Mouse (Mus musculus): ENCODE data around the gene Plk3. TPM values are rescaled to one million over a fixed set of nuclear protein-coding genes. Genes with fewer than 3 reads are reported as not detected.
"Not testable (repeated sequence)": the region's sequence is repeated elsewhere in the genome, so short reads cannot be mapped to it uniquely, and the experiment has no call there.

Plk3 gene
- polyA plus RNA-seq (2014; fragmentation: Nextera tagmentation; extraction: Ambion mirVana), result 1.6 and 2.0 TPM in 2 replicates

DNA sequence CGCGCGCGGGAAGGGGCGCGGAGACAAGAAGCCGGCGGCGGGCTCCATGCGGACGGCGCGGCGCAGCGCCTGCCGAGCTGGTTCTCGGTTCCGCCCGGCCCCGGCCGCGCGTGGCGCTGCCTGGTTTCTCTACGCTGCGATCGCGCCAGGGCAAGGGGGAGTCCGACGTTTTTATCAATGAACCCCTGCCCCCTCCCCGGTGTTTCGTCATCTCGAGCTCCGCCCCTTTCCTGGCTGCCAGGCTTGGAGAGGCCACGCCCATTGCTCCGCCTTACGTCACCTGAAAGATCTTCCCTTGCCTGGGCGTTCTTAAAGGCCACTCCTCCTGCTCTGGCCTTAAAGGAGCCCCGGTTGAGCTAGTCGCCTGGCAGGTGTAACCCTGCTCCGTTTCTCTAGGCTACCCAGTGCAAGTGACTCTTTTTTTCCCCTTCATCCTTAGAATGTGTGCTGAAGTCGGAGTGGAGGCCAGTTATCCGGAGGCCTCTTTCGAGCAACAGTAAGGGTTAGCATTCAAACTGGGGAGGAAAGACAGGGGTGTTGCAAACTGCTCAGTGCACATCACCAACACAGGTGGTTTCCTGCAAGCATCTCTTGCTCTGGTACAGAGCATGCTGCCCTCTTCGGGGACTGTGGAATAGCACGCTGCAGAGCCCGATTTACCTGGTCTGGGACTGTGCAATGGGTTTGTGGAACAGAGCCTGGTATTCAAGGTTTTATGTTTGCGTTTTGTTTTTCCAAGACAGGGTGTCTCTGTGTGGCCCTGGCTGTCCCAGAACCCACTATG, at the start of gene Plk3:
Plk3 (minus strand) TSS at position 147 of the 784 bp plus-strand sequence.
- Histone ChIP-seq H3K9ac (ENCODE audit: low read length) (peak within 1 kb of the TSS; percentile 84), H3K4me3 (ENCODE audit: control insufficient read depth in 1 of 2, insufficient read depth in 1 of 2, low read depth in 1 of 2, low read length in 2 of 2) (peak within 1 kb of the TSS; percentile 68 to 78), H3K9me3 (ENCODE audit: control insufficient read depth, low read length) (no peaks in the 10 kb centered on the region), H3K4me1 (ENCODE audit: control insufficient read depth in 2 of 2, insufficient read depth in 2 of 2, low read length in 2 of 2) (peaks cover 0 to 5% of the 10 kb centered on the region in 2 experiments; a peak in 1 of 4 replicates), H3K36me3 (ENCODE audit: control insufficient read depth, insufficient read depth, low read length) (0 out of 2 replicates have a peak, but pooled peaks cover 1% of the 10 kb centered on the region), H3K27me3 (ENCODE audit: control insufficient read depth, insufficient read depth, low read length) (peaks cover 9% of the 10 kb centered on the region), H3K4me2 (ENCODE audit: low read length) (peak within 1 kb of the TSS; percentile 99), H3K27ac (replicated peaks in 1 of 2; ENCODE audit: control insufficient read depth in 1 of 2, insufficient read depth in 1 of 2, low read depth in 2 of 2, low read length in 2 of 2) (no peak within 1 kb of the TSS)
- ATAC-seq (ENCODE audit: insufficient number of reproducible peaks, insufficient read depth, low FRiP score, low read depth), result peak; percentile 85
- 2% methylated on average over 46 of the region's 48 CpGs for WGBS

DNA sequence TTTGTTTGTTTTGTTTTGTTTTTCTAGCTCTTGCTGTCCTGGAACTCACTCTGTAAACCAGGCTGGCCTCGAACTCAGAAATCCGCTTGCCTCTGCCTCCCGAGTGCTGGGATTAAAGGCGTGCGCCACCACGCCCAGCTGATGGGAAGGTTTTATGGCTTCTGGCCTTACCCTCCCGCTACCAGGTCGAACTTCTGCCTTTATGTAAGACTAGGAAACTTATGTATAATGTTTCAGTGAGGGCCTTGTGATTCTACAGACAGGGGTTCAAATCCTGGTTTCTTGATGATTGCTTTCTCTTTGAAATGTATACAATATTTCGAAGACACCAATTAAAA, 49.0 kb upstream of the Plk3 start:
- Histone ChIP-seq H3K36me3 (ENCODE audit: control insufficient read depth, insufficient read depth, low read length) (peaks cover 26% of the 10 kb centered on the region), H3K4me1 (ENCODE audit: control insufficient read depth in 2 of 2, insufficient read depth in 2 of 2, low read length in 2 of 2) (peaks cover 3 to 12% of the 10 kb centered on the region in 2 experiments; a peak in 3 of 4 replicates), H3K4me3 (ENCODE audit: control insufficient read depth in 1 of 2, insufficient read depth in 1 of 2, low read depth in 1 of 2, low read length in 2 of 2) (peak overlapping the region; percentile 78 to 88), H3K4me2 (ENCODE audit: low read length) (peak overlapping the region; percentile 92), H3K27ac (replicated peaks in 1 of 2; ENCODE audit: control insufficient read depth in 1 of 2, insufficient read depth in 1 of 2, low read depth in 2 of 2, low read length in 2 of 2) (0 out of 4 replicates have a peak overlapping the region, but pooled peaks of 1 of the 2 experiments have one; percentile 62), H3K9ac (ENCODE audit: low read length) (peak overlapping the region; percentile 74)
- not testable (repeated sequence) for H3K9me3 ChIP-seq (ENCODE audit: control insufficient read depth, low read length); ATAC-seq (ENCODE audit: insufficient number of reproducible peaks, insufficient read depth, low FRiP score, low read depth); H3K27me3 ChIP-seq (ENCODE audit: control insufficient read depth, insufficient read depth, low read length)
- WGBS, result 13% methylated on average over 9 of the region's 9 CpGs

DNA sequence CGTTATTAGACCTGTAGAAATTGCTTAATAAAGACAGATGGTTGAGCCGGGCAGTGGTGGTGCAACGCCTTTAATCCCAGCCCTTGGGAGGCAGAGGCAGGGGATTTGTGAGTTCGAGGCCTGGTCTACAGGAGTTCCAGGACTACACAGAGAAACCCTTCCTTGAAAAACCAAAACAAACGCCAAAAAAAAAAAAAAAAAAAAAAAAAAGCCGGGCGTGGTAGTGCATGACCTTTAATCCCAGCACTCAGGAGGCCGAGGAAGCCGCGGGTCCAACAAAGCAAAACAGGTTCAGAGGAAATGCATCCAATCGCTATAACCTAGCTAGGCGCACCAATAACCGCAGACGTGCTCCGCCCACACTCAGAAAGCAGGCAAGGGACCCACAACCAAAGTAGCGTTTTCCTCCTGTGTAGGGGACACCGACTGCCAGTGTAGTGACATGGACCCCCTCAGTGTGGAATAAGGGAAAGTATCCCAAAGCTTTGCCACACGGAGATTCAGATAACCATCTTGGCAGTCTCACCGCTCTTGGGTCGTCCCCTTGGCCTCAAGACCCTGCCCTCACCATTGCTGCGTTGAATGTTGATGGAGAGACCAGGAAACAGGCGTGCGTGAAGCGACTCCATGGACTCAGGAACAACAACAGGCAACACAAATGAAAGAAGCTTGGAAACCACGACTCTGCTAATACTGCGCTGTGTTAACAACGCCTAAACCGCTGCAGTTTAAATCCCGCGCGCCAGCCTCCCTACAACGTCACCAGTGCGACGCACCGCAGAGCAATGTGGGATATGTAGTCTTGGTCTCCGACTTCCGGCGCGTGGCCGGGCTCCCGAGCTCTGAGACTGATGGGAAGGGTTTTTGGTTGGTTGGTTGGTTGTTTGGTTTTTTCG, 48.3 kb upstream of the Plk3 start, which contains the start of gene Kif2c:
Kif2c (minus strand) TSS at position 777 of the 896 bp plus-strand sequence.
- H3K4me2 ChIP-seq (ENCODE audit: low read length), result peak within 1 kb of the TSS; percentile 92
- no peaks in the 10 kb centered on the region for H3K27me3 ChIP-seq (ENCODE audit: control insufficient read depth, insufficient read depth, low read length)
- H3K9me3 ChIP-seq (ENCODE audit: control insufficient read depth, low read length), result no peaks in the 10 kb centered on the region
- H3K27ac ChIP-seq (replicated peaks in 1 of 2; ENCODE audit: control insufficient read depth in 1 of 2, insufficient read depth in 1 of 2, low read depth in 2 of 2, low read length in 2 of 2), result peak within 1 kb of the TSS; percentile 54 to 62; a peak in 3 of 4 replicates
- H3K4me1 ChIP-seq (ENCODE audit: control insufficient read depth in 2 of 2, insufficient read depth in 2 of 2, low read length in 2 of 2), result peaks cover 3 to 12% of the 10 kb centered on the region in 2 experiments; a peak in 3 of 4 replicates
- peak; percentile 91 for ATAC-seq (ENCODE audit: insufficient number of reproducible peaks, insufficient read depth, low FRiP score, low read depth)
- peak within 1 kb of the TSS; percentile 78 to 88 for H3K4me3 ChIP-seq (ENCODE audit: control insufficient read depth in 1 of 2, insufficient read depth in 1 of 2, low read depth in 1 of 2, low read length in 2 of 2)
- H3K9ac ChIP-seq (ENCODE audit: low read length), result peak within 1 kb of the TSS; percentile 78
- H3K36me3 ChIP-seq (ENCODE audit: control insufficient read depth, insufficient read depth, low read length), result peaks cover 32% of the 10 kb centered on the region
- 1% methylated on average over 40 of the region's 42 CpGs for WGBS

DNA sequence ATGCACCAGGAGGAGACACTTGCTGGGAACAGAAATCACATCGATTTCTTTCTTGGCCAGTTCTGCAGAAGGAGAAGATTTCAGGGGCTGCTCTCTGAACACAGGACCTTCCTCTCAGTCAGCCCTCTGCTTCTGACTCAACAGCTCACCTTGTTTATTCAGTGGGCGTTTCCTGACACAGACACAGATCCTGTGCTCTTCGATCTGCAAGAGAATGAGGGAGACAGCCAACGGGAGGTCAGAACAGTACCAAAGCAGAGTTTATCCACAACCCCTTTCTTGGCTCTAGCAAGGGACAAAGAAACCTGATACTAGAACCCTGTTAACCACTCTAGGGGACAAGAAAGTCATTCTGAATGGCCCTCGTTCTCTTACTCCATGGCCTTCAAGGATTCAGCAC, 36.2 kb upstream of the Plk3 start:
- Histone ChIP-seq H3K9ac (ENCODE audit: low read length) (no peak overlapping the region), H3K4me3 (ENCODE audit: control insufficient read depth in 1 of 2, insufficient read depth in 1 of 2, low read depth in 1 of 2, low read length in 2 of 2) (no peak overlapping the region), H3K27me3 (ENCODE audit: control insufficient read depth, insufficient read depth, low read length) (no peaks in the 10 kb centered on the region), H3K4me2 (ENCODE audit: low read length) (no peak overlapping the region), H3K9me3 (ENCODE audit: control insufficient read depth, low read length) (no peaks in the 10 kb centered on the region), H3K36me3 (ENCODE audit: control insufficient read depth, insufficient read depth, low read length) (peaks cover 99% of the 10 kb centered on the region), H3K4me1 (ENCODE audit: control insufficient read depth in 2 of 2, insufficient read depth in 2 of 2, low read length in 2 of 2) (no peaks in the 10 kb centered on the region), H3K27ac (replicated peaks in 1 of 2; ENCODE audit: control insufficient read depth in 1 of 2, insufficient read depth in 1 of 2, low read depth in 2 of 2, low read length in 2 of 2) (no peak overlapping the region)
- no peak for ATAC-seq (ENCODE audit: insufficient number of reproducible peaks, insufficient read depth, low FRiP score, low read depth)
- WGBS, result 87% methylated on average over 5 of the region's 5 CpGs

DNA sequence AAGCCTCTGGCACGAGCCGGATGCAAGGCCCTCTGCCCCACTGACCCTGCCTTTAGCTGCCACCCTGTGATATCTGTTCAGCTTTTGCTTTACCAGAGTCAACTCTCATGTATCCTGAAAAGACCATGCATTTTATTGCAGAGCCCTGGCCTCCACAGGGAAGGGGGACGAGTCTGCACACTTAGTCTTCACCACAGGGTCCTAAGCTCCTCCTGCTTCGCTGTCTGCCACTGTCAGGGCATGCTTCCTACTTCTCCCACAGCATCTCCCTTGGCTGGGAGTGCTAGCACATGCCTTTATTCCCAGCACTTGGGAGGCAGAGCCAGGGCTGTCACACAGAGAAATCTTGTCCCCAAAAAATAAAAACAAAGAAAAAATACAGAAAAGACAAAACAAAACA, 27.4 kb upstream of the Plk3 start:
- no peak overlapping the region for H3K9ac ChIP-seq (ENCODE audit: low read length)
- no peak for ATAC-seq (ENCODE audit: insufficient number of reproducible peaks, insufficient read depth, low FRiP score, low read depth)
- 70% methylated on average over 4 of the region's 4 CpGs for WGBS
- no peak overlapping the region for H3K4me3 ChIP-seq (ENCODE audit: control insufficient read depth in 1 of 2, insufficient read depth in 1 of 2, low read depth in 1 of 2, low read length in 2 of 2)
- H3K4me2 ChIP-seq (ENCODE audit: low read length), result no peak overlapping the region
- no peaks in the 10 kb centered on the region for H3K4me1 ChIP-seq (ENCODE audit: control insufficient read depth in 2 of 2, insufficient read depth in 2 of 2, low read length in 2 of 2)
- H3K27me3 ChIP-seq (ENCODE audit: control insufficient read depth, insufficient read depth, low read length), result no peaks in the 10 kb centered on the region
- H3K9me3 ChIP-seq (ENCODE audit: control insufficient read depth, low read length), result no peaks in the 10 kb centered on the region
- no peak overlapping the region for H3K27ac ChIP-seq (replicated peaks in 1 of 2; ENCODE audit: control insufficient read depth in 1 of 2, insufficient read depth in 1 of 2, low read depth in 2 of 2, low read length in 2 of 2)
- H3K36me3 ChIP-seq (ENCODE audit: control insufficient read depth, insufficient read depth, low read length), result peaks cover 75% of the 10 kb centered on the region

DNA sequence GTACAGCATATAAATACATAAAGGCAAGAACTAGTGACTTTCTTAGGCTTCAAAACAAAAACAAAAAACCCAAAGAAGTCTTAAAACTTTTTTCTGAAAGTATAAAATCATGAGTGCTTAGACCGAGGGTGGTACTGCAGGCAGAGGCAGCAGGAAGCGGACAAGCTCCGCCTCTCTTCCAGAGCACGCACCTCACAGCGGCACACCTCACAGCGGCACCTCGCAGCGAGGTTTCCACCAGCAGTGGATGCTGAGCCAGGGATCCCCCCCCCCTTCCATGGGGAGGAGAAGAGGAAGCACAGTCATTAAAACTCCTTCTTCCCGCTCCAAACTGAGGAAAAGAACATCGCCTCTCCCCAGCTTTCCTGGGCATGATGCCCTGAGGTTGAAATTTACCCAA, 25.9 kb upstream of the Plk3 start:
- H3K36me3 ChIP-seq (ENCODE audit: control insufficient read depth, insufficient read depth, low read length), result peaks cover 64% of the 10 kb centered on the region
- H3K9ac ChIP-seq (ENCODE audit: low read length), result no peak overlapping the region
- WGBS, result 81% methylated on average over 10 of the region's 10 CpGs

DNA sequence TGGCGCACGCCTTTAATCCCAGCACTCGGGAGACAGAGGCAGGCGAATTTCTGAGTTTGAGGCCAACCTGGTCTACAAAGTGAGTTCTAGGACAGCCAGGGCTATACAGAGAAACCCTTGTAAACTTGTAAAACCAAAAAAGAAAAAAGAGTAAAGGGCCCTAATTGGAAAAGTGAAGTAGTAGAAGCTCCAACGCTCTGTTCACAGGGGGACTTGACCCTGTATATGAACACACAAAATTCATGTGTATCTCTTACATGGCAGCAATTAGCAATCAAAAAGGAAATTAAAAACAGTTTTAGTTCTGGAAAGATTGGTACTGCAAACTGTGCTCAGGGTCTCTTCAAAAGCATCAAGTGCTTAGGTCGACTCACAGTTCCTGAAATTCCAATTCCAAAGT, 22.6 kb upstream of the Plk3 start:
- no peaks in the 10 kb centered on the region for H3K9me3 ChIP-seq (ENCODE audit: control insufficient read depth, low read length)
- H3K4me3 ChIP-seq (ENCODE audit: control insufficient read depth in 1 of 2, insufficient read depth in 1 of 2, low read depth in 1 of 2, low read length in 2 of 2), result peak overlapping the region; percentile 91 to 94
- ATAC-seq (ENCODE audit: insufficient number of reproducible peaks, insufficient read depth, low FRiP score, low read depth), result no peak
- peaks cover 64% of the 10 kb centered on the region for H3K36me3 ChIP-seq (ENCODE audit: control insufficient read depth, insufficient read depth, low read length)
- 29% methylated on average over 6 of the region's 6 CpGs for WGBS
- H3K27me3 ChIP-seq (ENCODE audit: control insufficient read depth, insufficient read depth, low read length), result no peaks in the 10 kb centered on the region
- H3K4me2 ChIP-seq (ENCODE audit: low read length), result peak overlapping the region; percentile 83
- peaks cover 9 to 22% of the 10 kb centered on the region in 2 experiments for H3K4me1 ChIP-seq (ENCODE audit: control insufficient read depth in 2 of 2, insufficient read depth in 2 of 2, low read length in 2 of 2)
- H3K9ac ChIP-seq (ENCODE audit: low read length), result peak overlapping the region; percentile 99
- peak overlapping the region; percentile 35 to 89; a peak in 3 of 4 replicates for H3K27ac ChIP-seq (replicated peaks in 1 of 2; ENCODE audit: control insufficient read depth in 1 of 2, insufficient read depth in 1 of 2, low read depth in 2 of 2, low read length in 2 of 2)

More for the DNA sequence above, 25.9 kb upstream of the Plk3 start:
- Histone ChIP-seq H3K4me1 (ENCODE audit: control insufficient read depth in 2 of 2, insufficient read depth in 2 of 2, low read length in 2 of 2) (peaks cover 2 to 3% of the 10 kb centered on the region in 2 experiments; a peak in 2 of 4 replicates), H3K27me3 (ENCODE audit: control insufficient read depth, insufficient read depth, low read length) (no peaks in the 10 kb centered on the region), H3K27ac (replicated peaks in 1 of 2; ENCODE audit: control insufficient read depth in 1 of 2, insufficient read depth in 1 of 2, low read depth in 2 of 2, low read length in 2 of 2) (no peak overlapping the region), H3K4me2 (ENCODE audit: low read length) (no peak overlapping the region), H3K4me3 (ENCODE audit: control insufficient read depth in 1 of 2, insufficient read depth in 1 of 2, low read depth in 1 of 2, low read length in 2 of 2) (no peak overlapping the region), H3K9me3 (ENCODE audit: control insufficient read depth, low read length) (no peaks in the 10 kb centered on the region)
- no peak for ATAC-seq (ENCODE audit: insufficient number of reproducible peaks, insufficient read depth, low FRiP score, low read depth)

Measured in heart, embryonic 14.5 days (tissue).